Mouse (Mus musculus): Measurements from ENCODE around the gene Rmdn3.

DNA sequence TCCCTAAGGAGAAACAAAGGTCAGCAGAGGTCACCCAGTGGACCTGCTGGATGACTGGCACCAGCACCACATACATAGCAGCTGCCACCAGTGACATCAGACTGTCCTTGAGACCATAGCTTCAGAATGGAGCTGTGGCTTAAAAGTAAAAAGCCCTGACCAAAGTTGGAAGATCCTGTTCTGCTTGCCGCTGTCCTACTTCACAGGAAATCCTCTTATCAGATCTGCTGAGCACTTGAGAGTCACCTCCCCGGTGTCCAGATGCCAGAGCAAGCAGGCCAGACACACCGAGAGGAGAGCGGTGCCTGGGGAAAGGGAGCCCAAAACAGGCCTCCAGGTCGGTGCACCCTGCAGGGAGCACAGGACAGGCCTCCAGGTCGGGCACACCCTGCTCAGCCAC, 4.6 kb downstream of the Rmdn3 start:
- TF ChIP-seq POLR2A (IDR thresholded peaks at IDR 0.05; ENCODE audit: control insufficient read depth, low read depth, low read length), result no peak
- TF ChIP-seq CTCF (IDR thresholded peaks at IDR 0.05; ENCODE audit: control insufficient read depth, insufficient read depth, insufficient replicate concordance, low read depth, low read length), result no peak
